Mouse (Mus musculus): ENCODE results near the gene Pde6d. TPM values are rescaled to one million over a fixed set of nuclear protein-coding genes. Genes with fewer than 3 reads are reported as not detected.

Pde6d gene
- polyA plus RNA-seq, 1 experiment from 2014 or later, result 87.1 TPM

GRCm38 (mm10) chr1:86529590-86529989, 52.8 kb downstream of the Pde6d start:
- peaks cover 48% of the 10 kb centered on the region for H3K4me1 ChIP-seq (replicated peaks)
- peak overlapping the region; percentile 99 for H3K27ac ChIP-seq
- H3K4me3 ChIP-seq, result peak overlapping the region; percentile 68
- WGBS, result 63% methylated on average over 4 of the region's 4 CpGs
- H3K36me3 ChIP-seq, result peaks cover 49% of the 10 kb centered on the region
- no peak for DNase-seq (ENCODE audit: low spot score)
- H3K9me3 ChIP-seq, result no peaks in the 10 kb centered on the region
- no peaks in the 10 kb centered on the region for H3K27me3 ChIP-seq (ENCODE audit: insufficient read depth, poor library complexity, severe bottlenecking)

DNA sequence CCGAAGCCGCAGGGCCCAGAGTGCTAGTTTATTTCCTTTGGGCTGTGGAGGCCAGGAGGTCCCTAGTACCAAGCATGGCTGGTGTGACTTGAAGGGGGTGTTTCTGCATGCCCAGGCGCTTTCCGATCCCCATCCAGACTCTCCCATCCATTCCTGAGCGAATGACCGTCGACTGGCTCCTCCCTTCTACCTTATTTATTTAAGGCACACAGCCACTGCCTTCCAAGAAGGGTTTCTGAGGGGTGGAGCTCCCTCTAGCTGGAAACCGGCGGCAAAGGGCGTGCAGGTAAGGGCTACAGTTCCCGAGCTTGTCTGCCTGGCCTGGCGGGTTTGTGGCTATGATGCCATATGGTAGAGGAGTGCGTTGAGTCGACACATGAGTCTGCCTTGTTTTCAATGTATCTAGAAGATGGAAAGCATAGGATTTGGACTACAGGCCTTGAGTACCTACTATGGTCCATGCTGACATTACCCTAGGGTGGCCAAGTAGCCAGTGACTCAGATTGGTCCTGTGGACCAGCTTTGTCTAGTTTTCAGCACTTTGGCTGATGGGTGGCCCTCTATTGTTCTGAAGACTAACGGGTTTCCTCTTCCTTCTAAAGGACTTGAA, 53.8 kb downstream of the Pde6d start:
- H3K27ac ChIP-seq, result peak overlapping the region; percentile 99
- peak; percentile 35 for DNase-seq (ENCODE audit: low spot score)
- H3K4me3 ChIP-seq, result peak overlapping the region; percentile 68
- H3K9me3 ChIP-seq, result no peaks in the 10 kb centered on the region
- under 1% methylated on average over 15 of the region's 15 CpGs for WGBS
- no peaks in the 10 kb centered on the region for H3K27me3 ChIP-seq (ENCODE audit: insufficient read depth, poor library complexity, severe bottlenecking)
- H3K4me1 ChIP-seq (replicated peaks), result peaks cover 57% of the 10 kb centered on the region
- H3K36me3 ChIP-seq, result peaks cover 47% of the 10 kb centered on the region

GRCm38 (mm10) chr1:86527599-86528486, 54.6 kb downstream of the Pde6d start:
- Histone ChIP-seq H3K36me3 (peaks cover 39% of the 10 kb centered on the region), H3K4me3 (peak overlapping the region; percentile 68), H3K27me3 (ENCODE audit: insufficient read depth, poor library complexity, severe bottlenecking) (no peaks in the 10 kb centered on the region), H3K4me1 (replicated peaks) (peaks cover 57% of the 10 kb centered on the region), H3K27ac (peak overlapping the region; percentile 99), H3K9me3 (no peaks in the 10 kb centered on the region)
- under 1% methylated on average over 89 of the region's 89 CpGs for WGBS
- DNase-seq (ENCODE audit: low spot score), result peak; percentile 87

- peak overlapping the region; percentile 68 for H3K4me3 ChIP-seq
- peak; percentile 52 for DNase-seq (ENCODE audit: low spot score)
- peaks cover 59% of the 10 kb centered on the region for H3K4me1 ChIP-seq (replicated peaks)
- no peaks in the 10 kb centered on the region for H3K9me3 ChIP-seq
- peaks cover 39% of the 10 kb centered on the region for H3K36me3 ChIP-seq
- under 1% methylated on average over 111 of the region's 111 CpGs for WGBS
- peak overlapping the region; percentile 99 for H3K27ac ChIP-seq
- H3K27me3 ChIP-seq (ENCODE audit: insufficient read depth, poor library complexity, severe bottlenecking), result no peaks in the 10 kb centered on the region
Observed at GRCm38 (mm10) chr1:86526789-86527598, 55.4 kb downstream of the Pde6d start.

DNA sequence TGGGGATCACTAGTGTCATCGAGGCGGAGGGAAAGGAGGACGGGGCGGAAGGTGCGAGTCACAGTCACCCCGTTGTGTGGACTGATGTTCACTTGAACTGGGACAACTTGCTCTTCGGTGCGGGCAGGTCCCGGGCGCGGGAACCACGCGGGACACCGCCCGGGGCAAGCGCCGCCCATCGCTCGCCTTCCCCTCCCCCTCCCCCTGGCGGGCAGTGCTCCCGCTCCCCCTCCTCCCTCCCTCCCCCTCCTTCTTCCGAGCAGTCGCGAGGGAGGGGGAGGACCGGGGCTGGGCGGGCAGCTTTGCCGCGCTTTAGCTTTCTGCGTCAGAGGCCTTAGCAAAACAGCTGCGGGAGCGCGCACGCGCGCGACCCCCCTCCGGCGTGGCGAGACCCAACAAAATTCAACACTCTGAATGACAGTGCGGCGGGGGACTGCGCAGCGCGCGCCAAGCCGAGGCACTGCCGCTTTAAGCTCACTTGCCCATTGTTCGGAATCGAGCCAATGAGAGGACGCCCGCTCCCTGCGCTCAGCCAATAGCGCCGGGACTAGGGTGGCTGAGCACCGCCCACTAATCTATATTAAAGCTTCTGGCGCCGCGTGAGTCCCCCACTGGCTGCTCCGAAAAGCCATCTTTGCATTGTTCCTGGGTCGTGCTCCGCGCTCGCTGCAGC, 56.2 kb downstream of the Pde6d start, which contains the start of gene Ptma:
Ptma (plus strand) TSS at position 611 of the 673 bp plus-strand sequence.
- Histone ChIP-seq H3K4me3 (peak within 1 kb of the TSS; percentile 68), H3K4me1 (replicated peaks) (peaks cover 54% of the 10 kb centered on the region), H3K27me3 (ENCODE audit: insufficient read depth, poor library complexity, severe bottlenecking) (no peaks in the 10 kb centered on the region)

DNA sequence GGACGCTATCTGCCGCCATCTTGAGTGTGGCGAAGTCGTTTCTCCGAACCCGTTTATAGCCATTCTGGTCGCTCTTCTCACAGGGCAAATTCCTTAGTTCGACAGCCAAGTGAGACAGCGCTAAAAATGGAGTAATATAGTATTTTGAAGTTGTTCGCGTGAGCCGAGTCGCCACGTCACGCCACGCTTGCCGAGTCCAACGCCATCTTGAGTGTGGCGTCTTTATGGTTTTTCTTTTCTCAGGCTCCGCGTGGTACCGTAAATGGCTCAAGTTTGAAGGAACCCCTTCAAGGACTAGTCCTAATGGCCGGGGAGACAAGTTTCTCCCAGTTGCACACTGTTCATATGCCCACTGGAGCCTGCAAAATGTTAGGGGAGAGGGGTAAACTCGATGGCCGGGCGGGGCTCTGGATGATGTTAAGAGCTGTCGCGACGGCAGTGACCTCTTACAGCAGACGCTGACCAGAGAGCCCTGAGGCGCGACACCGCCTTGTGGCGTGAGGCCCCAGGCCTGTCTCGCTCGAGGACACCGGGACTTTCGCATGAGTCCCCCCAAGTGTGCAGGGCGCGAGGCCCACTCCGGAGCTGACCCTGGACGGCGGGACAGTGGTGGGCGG, 56.8 kb downstream of the Pde6d start:
- WGBS, result under 1% methylated on average over 44 of the region's 44 CpGs
- peak overlapping the region; percentile 99 for H3K27ac ChIP-seq
- H3K27me3 ChIP-seq (ENCODE audit: insufficient read depth, poor library complexity, severe bottlenecking), result no peaks in the 10 kb centered on the region
- H3K36me3 ChIP-seq, result peaks cover 27% of the 10 kb centered on the region
- peaks cover 48% of the 10 kb centered on the region for H3K4me1 ChIP-seq (replicated peaks)
- DNase-seq (ENCODE audit: low spot score), result no peak
- no peaks in the 10 kb centered on the region for H3K9me3 ChIP-seq
- H3K4me3 ChIP-seq, result peak overlapping the region; percentile 68

More for the DNA sequence above, 56.2 kb downstream of the Pde6d start, which contains the start of gene Ptma:
- under 1% methylated on average over 61 of the region's 63 CpGs for WGBS
- DNase-seq (ENCODE audit: low spot score), result peak; percentile 100
- Histone ChIP-seq H3K27ac (peak within 1 kb of the TSS; percentile 99), H3K9me3 (no peaks in the 10 kb centered on the region), H3K36me3 (peaks cover 34% of the 10 kb centered on the region)

DNA sequence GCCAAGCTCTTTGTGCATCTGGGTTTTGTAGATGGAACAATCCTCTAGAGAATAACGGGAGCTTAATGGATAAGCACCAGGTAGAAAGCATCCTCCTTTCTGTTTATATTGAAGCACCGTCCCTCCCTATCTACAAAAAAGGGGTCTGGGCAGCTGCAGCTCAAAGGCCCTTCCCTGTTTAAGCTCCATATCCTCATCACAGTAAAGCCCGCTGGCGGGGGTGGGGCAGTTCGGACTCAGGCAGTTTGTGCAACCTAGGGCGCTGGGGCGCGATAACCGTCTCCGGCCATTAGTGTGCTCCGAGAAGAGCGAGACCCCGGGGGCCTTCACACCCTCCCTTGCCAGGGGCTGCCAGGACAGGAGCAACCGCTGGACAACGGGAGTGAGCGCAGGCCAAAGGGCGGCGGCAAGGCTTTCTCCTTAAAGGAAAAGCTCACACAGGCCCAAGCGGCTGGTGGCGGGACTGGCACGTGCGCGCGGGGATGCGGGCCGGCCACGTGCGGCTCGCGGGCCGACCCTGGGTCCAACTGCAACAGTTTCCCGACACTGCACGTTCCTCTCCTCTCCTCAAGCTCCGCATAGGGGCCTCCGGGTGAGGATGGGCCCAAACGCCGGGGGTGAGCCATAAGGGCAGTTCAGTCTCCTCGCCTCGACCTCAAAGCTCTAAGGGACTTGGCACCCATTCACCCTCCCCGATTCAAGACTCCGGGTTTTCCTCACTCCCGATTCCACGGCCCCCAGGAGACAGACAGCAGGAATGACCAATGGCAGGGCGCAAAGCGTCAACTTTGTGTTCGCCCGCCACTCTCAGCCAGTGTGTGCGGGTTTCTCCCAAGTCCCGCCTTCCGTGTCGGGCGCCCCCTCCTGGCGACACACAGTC, 57.6 kb downstream of the Pde6d start:
- Histone ChIP-seq H3K4me3 (peak overlapping the region; percentile 68), H3K36me3 (peaks cover 25% of the 10 kb centered on the region), H3K27me3 (ENCODE audit: insufficient read depth, poor library complexity, severe bottlenecking) (no peaks in the 10 kb centered on the region), H3K27ac (peak overlapping the region; percentile 99), H3K9me3 (no peaks in the 10 kb centered on the region), H3K4me1 (replicated peaks) (peaks cover 52% of the 10 kb centered on the region)
- WGBS, result 2% methylated on average over 53 of the region's 53 CpGs
- peak; percentile 99 for DNase-seq (ENCODE audit: low spot score)

DNA sequence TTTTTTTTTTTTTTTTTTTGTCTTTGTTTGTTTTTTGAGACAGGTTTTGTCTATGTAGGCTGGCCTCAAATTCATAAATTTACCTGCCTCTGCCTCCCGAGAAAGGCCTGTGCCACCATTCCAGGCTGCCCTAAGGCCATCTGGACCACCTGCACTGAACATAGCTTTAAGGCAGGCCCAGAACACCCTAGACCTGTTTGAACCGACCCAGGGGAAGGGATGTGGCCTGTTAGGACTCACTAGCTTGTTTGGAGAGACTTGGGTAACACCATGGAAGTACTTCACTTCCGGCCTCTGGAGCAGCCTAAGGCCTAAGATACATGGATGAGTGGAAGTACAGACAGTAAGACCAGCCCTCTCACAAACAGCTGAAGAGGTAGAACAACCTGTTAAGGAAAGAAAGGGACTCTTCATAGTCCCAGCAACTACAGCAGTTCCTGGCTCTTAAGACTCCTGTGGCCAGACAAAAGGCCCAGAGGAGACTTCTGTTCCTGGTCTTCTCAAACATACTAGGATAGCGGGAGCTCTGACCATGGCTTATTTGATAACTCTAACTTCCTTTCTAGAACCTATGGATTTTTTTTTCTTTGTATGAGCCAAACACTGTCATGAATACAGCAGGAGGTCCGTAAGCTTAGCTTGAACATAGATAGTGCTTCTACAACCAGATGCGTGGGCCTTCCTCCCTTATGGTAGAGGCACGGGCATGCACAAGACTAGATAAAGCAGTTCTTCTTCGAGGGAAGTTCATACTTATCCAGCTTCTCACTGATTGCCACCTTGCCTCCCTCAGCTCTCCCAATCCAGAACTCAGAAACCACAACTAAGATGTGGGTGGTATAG, 58.4 kb downstream of the Pde6d start:
- no peaks in the 10 kb centered on the region for H3K9me3 ChIP-seq
- no peak for DNase-seq (ENCODE audit: low spot score)
- H3K4me1 ChIP-seq (replicated peaks), result peaks cover 44% of the 10 kb centered on the region
- H3K27ac ChIP-seq, result peak overlapping the region; percentile 99
- peaks cover 17% of the 10 kb centered on the region for H3K36me3 ChIP-seq
- no peaks in the 10 kb centered on the region for H3K27me3 ChIP-seq (ENCODE audit: insufficient read depth, poor library complexity, severe bottlenecking)
- 88% methylated on average over 8 of the region's 8 CpGs for WGBS
- peak overlapping the region; percentile 68 for H3K4me3 ChIP-seq

- Histone ChIP-seq H3K36me3 (peaks cover under 1% of the 10 kb centered on the region; the same call in 1 of the 2 replicates), H3K4me1 (replicated peaks) (peaks cover 39% of the 10 kb centered on the region), H3K9me3 (no peaks in the 10 kb centered on the region), H3K27me3 (ENCODE audit: insufficient read depth, poor library complexity, severe bottlenecking) (no peaks in the 10 kb centered on the region), H3K27ac (peak overlapping the region; percentile 80), H3K4me3 (no peak overlapping the region)
- 47% methylated on average over 7 of the region's 7 CpGs for WGBS
- no peak for DNase-seq (ENCODE audit: low spot score)
Observed at GRCm38 (mm10) chr1:86522286-86522871, 60.0 kb downstream of the Pde6d start.

- 34% methylated on average over 7 of the region's 7 CpGs for WGBS
- Histone ChIP-seq H3K36me3 (no peaks in the 10 kb centered on the region), H3K27ac (peak overlapping the region; percentile 13; the same call in 1 of the 2 replicates), H3K4me1 (replicated peaks) (peaks cover 33% of the 10 kb centered on the region), H3K27me3 (ENCODE audit: insufficient read depth, poor library complexity, severe bottlenecking) (no peaks in the 10 kb centered on the region), H3K9me3 (no peaks in the 10 kb centered on the region), H3K4me3 (no peak overlapping the region)
- DNase-seq (ENCODE audit: low spot score), result peak; percentile 63
Observed at GRCm38 (mm10) chr1:86520361-86520760, 62.1 kb downstream of the Pde6d start.
